Mouse (Mus musculus) liver, embryonic 14.5 days (tissue): ENCODE results near the gene Jsrp1.

Experiments
- CTCF ChIP-seq: IDR thresholded peaks from 2 replicates; pipeline ENCODE4 v1.5.1; 2016; ENCODE audit warnings: antibody characterized with exemption, low read depth, control low read depth
- EP300 ChIP-seq: IDR thresholded peaks from 2 replicates; pipeline ENCODE4 v1.6.1; 2016; ENCODE audit warnings: antibody characterized with exemption, low read depth

- no peak for TF ChIP-seq CTCF
- peak; percentile 77 for TF ChIP-seq EP300
Measured at GRCm38 (mm10) chr10:80818599-80819281, 5.4 kb upstream of the Jsrp1 start.
